Mouse (Mus musculus): ENCODE data around the gene Mvp. TPM values are rescaled to one million over a fixed set of nuclear protein-coding genes. Genes with fewer than 3 reads are reported as not detected.

Mvp gene
- polyA plus RNA-seq, 1 experiment = 0.87 TPM

DNA sequence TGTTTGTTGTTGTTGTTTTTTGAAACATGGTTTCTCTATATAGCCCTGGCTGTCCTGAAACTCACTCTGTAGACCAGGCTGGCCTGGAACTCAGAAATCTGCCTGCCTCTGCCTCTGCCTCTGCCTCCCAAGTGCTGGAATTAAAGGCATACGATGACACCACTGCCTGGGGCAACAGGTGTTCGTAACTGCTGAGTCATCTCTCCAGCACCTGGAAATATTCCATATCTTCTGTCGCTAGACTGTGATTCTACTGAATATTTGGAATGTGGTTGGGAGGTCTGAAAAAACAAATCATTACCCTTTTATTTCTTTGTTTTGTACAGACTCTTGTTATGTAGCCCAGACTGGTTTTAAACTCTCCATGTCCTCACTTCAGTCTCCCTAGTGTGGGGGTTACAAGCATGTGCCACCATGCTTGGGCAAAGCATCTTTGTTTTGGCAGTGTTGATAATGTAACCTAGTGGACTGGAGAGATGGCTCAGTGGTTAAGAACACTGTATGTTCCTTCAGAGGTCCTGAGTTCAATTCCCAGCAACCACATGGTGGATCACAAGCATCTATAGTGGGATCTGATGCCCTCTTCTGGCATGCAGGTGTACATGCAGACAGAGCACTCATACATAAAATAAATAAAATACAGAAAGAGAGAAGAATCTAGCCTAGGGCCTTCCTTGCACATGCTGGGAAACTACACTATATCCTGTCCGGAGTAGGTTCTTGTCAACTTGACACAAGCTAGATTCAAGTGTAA lies 10.1 kb downstream of the Mvp start:
- TF ChIP-seq GATA1 (IDR thresholded peaks at IDR 0.05; ENCODE audit: low read length) (no peak), TAL1 (IDR thresholded peaks at IDR 0.05; ENCODE audit: low read length) (no peak)
- Histone ChIP-seq H3K4me3 (replicated peaks) (no peak overlapping the region), H3K27me3 (ENCODE audit: control insufficient read depth) (no peaks in the 10 kb centered on the region), H3K36me3 (ENCODE audit: control insufficient read depth) (peaks cover 2% of the 10 kb centered on the region), H3K4me1 (ENCODE audit: control insufficient read depth) (peaks cover 31% of the 10 kb centered on the region), H3K9me3 (ENCODE audit: control insufficient read depth, low read length) (no peaks in the 10 kb centered on the region)

DNA sequence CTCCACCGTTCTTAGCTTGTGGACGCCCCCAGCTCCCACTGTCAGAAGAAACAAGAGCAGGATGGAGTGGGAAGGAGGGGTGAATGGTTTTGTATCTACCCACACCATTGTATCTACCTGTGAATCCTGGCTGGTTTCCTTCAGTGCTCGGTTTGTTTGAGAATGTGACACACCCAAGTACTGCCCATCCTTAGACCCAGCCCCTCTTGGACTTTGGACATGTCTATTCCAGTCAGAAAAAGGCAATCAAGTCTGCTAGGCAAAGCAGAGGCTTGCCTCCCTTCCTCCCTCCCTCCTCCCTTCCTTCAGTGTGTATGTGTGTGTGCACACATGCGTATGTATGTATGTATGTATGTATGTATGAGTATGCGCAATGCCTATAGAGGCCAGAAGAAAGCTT lies 10.8 kb downstream of the Mvp start:
- Histone ChIP-seq H3K9me3 (ENCODE audit: control insufficient read depth, low read length) (no peaks in the 10 kb centered on the region), H3K4me1 (ENCODE audit: control insufficient read depth) (peaks cover 25% of the 10 kb centered on the region), H3K36me3 (ENCODE audit: control insufficient read depth) (no peaks in the 10 kb centered on the region; the same call in 1 of the 2 replicates), H3K4me3 (replicated peaks) (no peak overlapping the region), H3K27me3 (ENCODE audit: control insufficient read depth) (no peaks in the 10 kb centered on the region)
- TF ChIP-seq TAL1 (IDR thresholded peaks at IDR 0.05; ENCODE audit: low read length) (no peak), GATA1 (IDR thresholded peaks at IDR 0.05; ENCODE audit: low read length) (no peak)

DNA sequence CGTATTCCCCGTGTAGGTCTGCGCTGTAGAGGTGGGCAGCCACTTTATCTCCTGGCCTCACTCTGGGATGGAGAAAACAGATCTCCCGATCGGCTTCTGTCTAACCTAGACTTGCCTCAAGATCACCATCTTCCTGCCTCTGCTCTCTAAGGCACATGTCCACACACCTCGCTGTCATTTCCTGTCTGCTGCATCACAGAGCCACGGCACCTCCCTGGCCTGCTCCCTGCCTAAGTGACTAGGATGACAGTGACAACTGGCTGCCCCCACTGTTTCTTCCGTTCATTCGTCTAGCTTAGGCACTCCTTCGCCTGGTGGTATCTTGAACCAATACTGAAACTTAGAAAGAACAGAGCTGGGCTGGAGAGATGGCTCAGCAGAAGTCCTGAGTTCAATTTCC lies 14.9 kb downstream of the Mvp start:
- Histone ChIP-seq H3K4me1 (ENCODE audit: control insufficient read depth) (peaks cover 4% of the 10 kb centered on the region), H3K36me3 (ENCODE audit: control insufficient read depth) (peaks cover 4% of the 10 kb centered on the region), H3K27me3 (ENCODE audit: control insufficient read depth) (no peaks in the 10 kb centered on the region), H3K9me3 (ENCODE audit: control insufficient read depth, low read length) (peaks cover 4% of the 10 kb centered on the region), H3K4me3 (replicated peaks) (no peak overlapping the region)
- TF ChIP-seq TAL1 (IDR thresholded peaks at IDR 0.05; ENCODE audit: low read length) = no peak
- TF ChIP-seq GATA1 (IDR thresholded peaks at IDR 0.05; ENCODE audit: low read length) = no peak

DNA sequence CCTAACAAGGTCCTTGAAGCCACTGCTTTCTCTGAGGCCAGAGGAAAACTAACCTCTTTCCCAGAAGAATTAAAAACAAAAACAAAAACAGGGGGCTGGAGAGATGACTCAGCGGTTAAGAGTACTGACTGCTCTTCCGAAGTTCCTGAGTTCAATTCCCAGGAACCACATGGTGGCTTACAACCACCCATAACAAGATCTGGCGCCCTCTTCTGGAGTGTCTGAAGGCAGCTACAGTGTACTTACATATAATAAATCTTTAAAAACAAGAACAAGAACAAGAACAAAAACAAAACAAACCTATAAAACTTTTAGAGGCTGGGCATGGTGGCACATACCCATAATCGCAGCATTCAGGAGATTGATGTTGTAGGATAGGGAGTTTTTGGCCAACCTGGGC lies 18.0 kb downstream of the Mvp start:
- peaks cover 2% of the 10 kb centered on the region; the same call in 1 of the 2 replicates for H3K4me1 ChIP-seq (ENCODE audit: control insufficient read depth)
- H3K36me3 ChIP-seq (ENCODE audit: control insufficient read depth) = peaks cover 4% of the 10 kb centered on the region
- no peaks in the 10 kb centered on the region for H3K27me3 ChIP-seq (ENCODE audit: control insufficient read depth)
- H3K4me3 ChIP-seq (replicated peaks) = no peak overlapping the region
- peaks cover 4% of the 10 kb centered on the region for H3K9me3 ChIP-seq (ENCODE audit: control insufficient read depth, low read length)
- TF ChIP-seq TAL1 (IDR thresholded peaks at IDR 0.05; ENCODE audit: low read length) (no peak), GATA1 (IDR thresholded peaks at IDR 0.05; ENCODE audit: low read length) (no peak)

DNA sequence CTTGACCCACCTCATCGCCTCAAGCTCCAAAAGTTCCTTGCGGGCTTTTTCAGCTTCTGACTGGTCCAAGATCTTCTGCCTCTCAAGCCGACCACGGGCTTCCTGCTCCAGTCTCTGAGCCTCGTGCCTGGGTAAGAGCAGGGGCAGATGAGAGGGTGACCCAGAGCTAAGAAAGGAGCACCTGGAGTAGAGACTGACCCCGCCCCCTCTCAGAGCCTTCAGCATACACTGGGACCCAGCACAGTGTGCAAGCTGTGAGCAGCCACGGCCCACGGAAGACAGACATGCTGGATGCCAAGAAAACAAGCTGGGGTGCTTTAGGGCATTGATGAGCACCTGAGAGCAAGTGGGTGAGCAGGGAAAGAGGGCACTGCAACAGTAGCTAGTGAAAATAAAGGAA lies 25.6 kb downstream of the Mvp start:
- no peaks in the 10 kb centered on the region; the same call in none of the 2 replicates for H3K36me3 ChIP-seq (ENCODE audit: control insufficient read depth)
- TF ChIP-seq GATA1 (IDR thresholded peaks at IDR 0.05; ENCODE audit: low read length) = no peak
- no peak for TF ChIP-seq TAL1 (IDR thresholded peaks at IDR 0.05; ENCODE audit: low read length)
- no peaks in the 10 kb centered on the region for H3K9me3 ChIP-seq (ENCODE audit: control insufficient read depth, low read length)

DNA sequence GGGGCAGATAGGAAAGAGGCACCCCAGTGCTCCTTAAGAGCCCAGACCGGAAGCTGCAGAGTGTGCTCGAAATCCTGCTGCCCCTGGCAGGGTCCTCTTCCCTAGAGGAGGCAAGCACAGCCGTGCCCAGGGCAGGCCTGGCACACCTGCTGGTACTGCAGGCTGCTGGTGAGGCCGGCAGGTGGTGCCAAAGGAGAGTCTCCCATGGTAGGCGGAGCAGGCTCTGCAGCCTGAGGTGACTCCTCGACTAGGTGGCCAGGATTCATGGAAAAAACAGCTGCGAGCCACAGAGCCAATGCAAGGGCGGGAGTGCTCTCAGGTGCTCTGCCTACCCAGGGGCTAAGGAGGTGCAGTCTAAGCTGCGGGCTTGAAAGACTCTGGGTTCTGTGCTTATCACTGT lies 28.1 kb downstream of the Mvp start:
- Histone ChIP-seq H3K27me3 (ENCODE audit: control insufficient read depth) (no peaks in the 10 kb centered on the region), H3K4me1 (ENCODE audit: control insufficient read depth) (peaks cover 5% of the 10 kb centered on the region), H3K9me3 (ENCODE audit: control insufficient read depth, low read length) (no peaks in the 10 kb centered on the region), H3K4me3 (replicated peaks) (no peak overlapping the region), H3K36me3 (ENCODE audit: control insufficient read depth) (peaks cover 4% of the 10 kb centered on the region)
- TF ChIP-seq GATA1 (IDR thresholded peaks at IDR 0.05; ENCODE audit: low read length) (no peak), TAL1 (IDR thresholded peaks at IDR 0.05; ENCODE audit: low read length) (no peak)

More for the DNA sequence above, 25.6 kb downstream of the Mvp start:
- no peaks in the 10 kb centered on the region for H3K27me3 ChIP-seq (ENCODE audit: control insufficient read depth)
- no peak overlapping the region for H3K4me3 ChIP-seq (replicated peaks)
- H3K4me1 ChIP-seq (ENCODE audit: control insufficient read depth) = no peaks in the 10 kb centered on the region

DNA sequence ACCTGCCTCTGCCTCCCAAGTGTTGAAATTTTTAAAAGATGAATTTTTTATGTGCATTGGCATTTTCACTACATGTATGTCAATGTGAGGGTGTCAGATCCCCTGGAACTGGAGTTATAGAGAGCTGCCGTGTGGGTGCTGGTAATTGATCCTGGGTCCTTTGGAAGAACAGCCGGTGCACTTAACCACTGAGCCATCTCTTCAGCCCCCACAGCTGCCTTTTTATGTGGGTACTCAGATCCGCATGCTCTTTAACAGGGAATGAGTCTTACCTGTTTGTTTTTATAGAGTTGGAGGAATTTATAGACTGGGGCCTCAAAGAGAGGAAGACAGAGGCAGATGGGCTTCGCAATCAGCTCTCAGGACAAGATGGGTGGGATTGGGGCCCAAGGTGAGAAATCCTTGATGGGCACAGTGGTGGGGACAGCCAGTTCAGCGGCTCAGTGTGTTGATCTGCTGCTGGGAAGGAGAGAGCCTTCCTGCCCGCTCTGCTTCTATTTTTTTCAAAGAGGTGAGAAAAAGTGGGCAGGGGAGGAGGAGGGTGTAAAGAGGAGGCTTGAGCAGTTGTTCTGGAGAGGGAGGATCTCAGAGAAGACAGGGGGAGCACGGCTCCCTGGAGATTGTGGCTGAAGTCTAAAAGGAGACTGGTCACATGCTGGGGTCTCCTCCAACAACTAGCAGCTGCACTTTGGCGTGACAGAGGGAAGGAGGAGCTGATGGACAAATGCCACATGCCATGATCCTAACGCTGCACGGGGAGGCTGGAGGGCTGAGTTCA lies 29.6 kb downstream of the Mvp start:
- TF ChIP-seq GATA1 (IDR thresholded peaks at IDR 0.05; ENCODE audit: low read length) (no peak), TAL1 (IDR thresholded peaks at IDR 0.05; ENCODE audit: low read length) (no peak)
- Histone ChIP-seq H3K4me3 (replicated peaks) (no peak overlapping the region), H3K4me1 (ENCODE audit: control insufficient read depth) (peaks cover 8% of the 10 kb centered on the region), H3K27me3 (ENCODE audit: control insufficient read depth) (no peaks in the 10 kb centered on the region), H3K36me3 (ENCODE audit: control insufficient read depth) (peaks cover 17% of the 10 kb centered on the region), H3K9me3 (ENCODE audit: control insufficient read depth, low read length) (no peaks in the 10 kb centered on the region)

DNA sequence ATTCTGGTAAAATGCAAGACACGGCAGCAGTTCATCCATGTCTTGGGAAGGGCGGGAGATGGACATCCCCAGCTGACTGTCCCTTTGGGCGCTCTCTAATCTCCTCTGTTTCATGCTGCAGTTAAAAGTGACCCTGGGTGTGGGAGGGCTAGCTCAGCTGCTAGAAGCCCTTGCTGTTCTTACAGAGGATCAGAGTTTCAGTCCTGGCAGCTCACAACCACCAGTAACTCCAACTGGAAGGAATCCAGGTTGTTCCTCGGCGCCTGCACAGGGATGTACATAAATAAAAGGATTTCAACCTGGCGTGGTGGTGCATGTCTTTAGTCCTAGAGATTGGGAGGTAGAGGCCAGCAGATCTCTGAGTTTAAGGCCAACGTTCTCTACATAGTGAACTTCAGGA lies 31.3 kb downstream of the Mvp start:
- H3K9me3 ChIP-seq (ENCODE audit: control insufficient read depth, low read length) = no peaks in the 10 kb centered on the region
- no peaks in the 10 kb centered on the region for H3K27me3 ChIP-seq (ENCODE audit: control insufficient read depth)
- H3K4me1 ChIP-seq (ENCODE audit: control insufficient read depth) = peaks cover 26% of the 10 kb centered on the region
- peaks cover 34% of the 10 kb centered on the region for H3K36me3 ChIP-seq (ENCODE audit: control insufficient read depth)
- no peak overlapping the region for H3K4me3 ChIP-seq (replicated peaks)
- TF ChIP-seq TAL1 (IDR thresholded peaks at IDR 0.05; ENCODE audit: low read length) = no peak

DNA sequence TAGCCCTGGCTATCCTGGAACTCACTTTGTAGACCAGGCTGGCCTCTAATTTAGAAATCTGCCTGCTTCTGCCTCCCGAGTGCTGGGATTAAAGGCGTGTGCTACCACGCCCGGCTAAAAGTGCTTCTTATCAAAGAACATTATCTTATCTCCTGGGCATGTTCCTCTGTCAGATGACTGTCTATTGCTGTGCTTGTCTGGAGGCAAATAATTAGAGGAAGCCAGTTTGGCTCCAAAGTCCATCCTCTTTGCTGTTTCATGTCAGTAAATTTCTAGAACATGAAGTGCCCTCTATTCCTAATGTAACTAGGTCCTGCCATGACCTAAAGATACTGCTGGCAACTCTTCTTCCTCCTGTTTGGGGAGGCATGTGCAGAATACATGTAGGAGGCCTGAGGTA lies 32.4 kb downstream of the Mvp start:
- Histone ChIP-seq H3K9me3 (ENCODE audit: control insufficient read depth, low read length) (no peaks in the 10 kb centered on the region), H3K4me3 (replicated peaks) (no peak overlapping the region), H3K4me1 (ENCODE audit: control insufficient read depth) (peaks cover 36% of the 10 kb centered on the region), H3K27me3 (ENCODE audit: control insufficient read depth) (no peaks in the 10 kb centered on the region), H3K36me3 (ENCODE audit: control insufficient read depth) (peaks cover 40% of the 10 kb centered on the region)
- TF ChIP-seq TAL1 (IDR thresholded peaks at IDR 0.05; ENCODE audit: low read length) (no peak), GATA1 (IDR thresholded peaks at IDR 0.05; ENCODE audit: low read length) (no peak)

Measured in erythroblast, embryonic 14.5 days (primary cell).